Mouse (Mus musculus) hindbrain, embryonic 14.5 days (tissue): ENCODE data around the gene Pwwp2a. TPM values are rescaled to one million over a fixed set of nuclear protein-coding genes. Genes with fewer than 3 reads are reported as not detected.

Source experiments
- ATAC-seq: fragments of 200-750 bp; cut with Nextera tagmentation; 2 replicates; pipeline ENCODE4 v1.8.0; 2017; ENCODE audit warnings: moderate number of reproducible peaks, mild to moderate bottlenecking, moderate TSS enrichment, moderate library complexity; ENCODE audit not compliant: low FRiP score
- DNase-seq: peaks from one replicate; pipeline ENCODE4 v3.0.0-alpha.2; 2015; ENCODE audit warnings: low spot score
- H3K27ac ChIP-seq: fragments of 300-500 bp; sonication (generic); 2 replicates; pipeline ENCODE4 v1.5.1; 2014; ENCODE audit warnings: mild to moderate bottlenecking, moderate library complexity
- H3K27me3 ChIP-seq: fragments of 300-500 bp; sonication (generic); 2 replicates; pipeline ENCODE4 v1.6.1; 2014; ENCODE audit warnings: mild to moderate bottlenecking, low read length, mixed read lengths; ENCODE audit not compliant: control insufficient read depth, insufficient read depth
- H3K36me3 ChIP-seq: fragments of 300-500 bp; sonication (generic); replicated peaks from 2 replicates; pipeline ENCODE4 v1.6.1; 2014; ENCODE audit not compliant: control insufficient read depth, insufficient read depth
- H3K4me1 ChIP-seq: fragments of 300-500 bp; sonication (generic); replicated peaks from 2 replicates; pipeline ENCODE4 v1.6.1; 2014; ENCODE audit warnings: antibody characterized with exemption, low read length, mixed read lengths; ENCODE audit not compliant: control insufficient read depth, insufficient read depth
- H3K4me2 ChIP-seq: fragments of 300-500 bp; sonication (generic); replicated peaks from 2 replicates; pipeline ENCODE4 v1.6.1; 2014; ENCODE audit warnings: mild to moderate bottlenecking, moderate library complexity
- H3K4me3 ChIP-seq: fragments of 300-500 bp; sonication (generic); replicated peaks from 2 replicates; pipeline ENCODE4 v1.5.1; 2014; ENCODE audit warnings: mild to moderate bottlenecking, low read length
- H3K9ac ChIP-seq: fragments of 300-500 bp; sonication (generic); 2 replicates; pipeline ENCODE4 v1.6.1; 2014
- H3K9me3 ChIP-seq: fragments of 300-500 bp; sonication (generic); 2 replicates; pipeline ENCODE4 v1.6.1; 2016; ENCODE audit warnings: low read length; ENCODE audit not compliant: control insufficient read depth
- WGBS: fragments of 180-500 bp; shearing (Covaris S2); extraction: QIAGEN DNeasy Blood & Tissue Kit; methylation state at CpG from one replicate; pipeline ENCODE4 v1.1.7; 2014; 5-methylcytosine and 5-hydroxymethylcytosine counted together
- polyA plus RNA-seq: library from polyadenylated mRNA; unstranded; fragments of >200 nt; fragmentation: Nextera tagmentation; extraction: Ambion mirVana; gene quantifications from 2 replicates; pipeline ENCODE4 v1.2.1, GENCODE M21; 2014

The Pwwp2a gene
- polyA plus RNA-seq, 1 experiment from 2014 or later: 42.1 TPM

- Histone ChIP-seq H3K4me3 (no peak overlapping the region), H3K36me3 (no peaks in the 10 kb centered on the region), H3K4me2 (no peak overlapping the region), H3K9me3 (no peaks in the 10 kb centered on the region), H3K27me3 (0 out of 2 replicates have a peak, but pooled peaks cover 8% of the 10 kb centered on the region), H3K4me1 (no peaks in the 10 kb centered on the region), H3K9ac (no peak overlapping the region), H3K27ac (no peak overlapping the region)
- DNase-seq (no peak), ATAC-seq (no peak)
- 72% methylated on average over 5 of the region's 5 CpGs for WGBS
Observed at GRCm38 (mm10) chr11:43755411-43755810, 73.6 kb downstream of the Pwwp2a start.

- no peaks in the 10 kb centered on the region for H3K9me3 ChIP-seq
- H3K27ac ChIP-seq: no peak overlapping the region
- H3K4me3 ChIP-seq: no peak overlapping the region
- no peak overlapping the region for H3K9ac ChIP-seq
- no peak for ATAC-seq
- no peaks in the 10 kb centered on the region for H3K4me1 ChIP-seq
- no peaks in the 10 kb centered on the region for H3K36me3 ChIP-seq
- DNase-seq: no peak
- H3K27me3 ChIP-seq: 0 out of 2 replicates have a peak, but pooled peaks cover 8% of the 10 kb centered on the region
- WGBS: 66% methylated on average over 2 of the region's 2 CpGs
- no peak overlapping the region for H3K4me2 ChIP-seq
Observed at GRCm38 (mm10) chr11:43758436-43758835, 76.6 kb downstream of the Pwwp2a start.

- H3K27ac ChIP-seq: no peak overlapping the region
- H3K4me3 ChIP-seq: peak overlapping the region; percentile 42
- peak overlapping the region; percentile 59 for H3K4me2 ChIP-seq
- H3K27me3 ChIP-seq: peaks cover 9% of the 10 kb centered on the region; the same call in 1 of the 2 replicates
- no peaks in the 10 kb centered on the region for H3K4me1 ChIP-seq
- H3K9ac ChIP-seq: peak overlapping the region; percentile 48; the same call in 1 of the 2 replicates
- 6% methylated on average over 37 of the region's 37 CpGs for WGBS
- peak; percentile 87 for DNase-seq
- peak; percentile 90 for ATAC-seq
- no peaks in the 10 kb centered on the region for H3K9me3 ChIP-seq
- H3K36me3 ChIP-seq: no peaks in the 10 kb centered on the region
Observed at GRCm38 (mm10) chr11:43766922-43767648, 85.3 kb downstream of the Pwwp2a start.

GRCm38 (mm10) chr11:43767749-43768148 is 86.0 kb downstream of the Pwwp2a start:
- H3K4me3 ChIP-seq: no peak overlapping the region
- peak overlapping the region; percentile 59; the same call in 1 of the 2 replicates for H3K4me2 ChIP-seq
- no peak overlapping the region for H3K27ac ChIP-seq
- 75% methylated on average over 11 of the region's 11 CpGs for WGBS
- no peaks in the 10 kb centered on the region for H3K9me3 ChIP-seq
- H3K9ac ChIP-seq: no peak overlapping the region
- H3K27me3 ChIP-seq: peaks cover 9% of the 10 kb centered on the region; the same call in 1 of the 2 replicates
- no peaks in the 10 kb centered on the region for H3K36me3 ChIP-seq
- no peak for DNase-seq
- ATAC-seq: no peak
- no peaks in the 10 kb centered on the region for H3K4me1 ChIP-seq

GRCm38 (mm10) chr11:43770110-43770509 is 88.3 kb downstream of the Pwwp2a start:
- Histone ChIP-seq H3K4me3 (no peak overlapping the region), H3K27me3 (peaks cover 17% of the 10 kb centered on the region), H3K27ac (no peak overlapping the region), H3K36me3 (no peaks in the 10 kb centered on the region), H3K4me1 (no peaks in the 10 kb centered on the region), H3K9ac (no peak overlapping the region), H3K4me2 (no peak overlapping the region), H3K9me3 (no peaks in the 10 kb centered on the region)
- whole genome bisulfite sequencing: 87% methylated on average over 4 of the region's 4 CpGs
- DNase-seq (no peak), ATAC-seq (no peak)

Other genes starting within 250 kb of the Pwwp2a start
- gene Slu7, start 248.3 kb upstream of the Pwwp2a start, polyA plus RNA-seq: 55.2 and 57.0 TPM in 2 replicates
- gene C1qtnf2, start 207.7 kb upstream of the Pwwp2a start, polyA plus RNA-seq: 11.8 and 13.5 TPM in 2 replicates
- 10.9 and 11.9 TPM in 2 replicates for gene Ccnjl, start 153.2 kb upstream of the Pwwp2a start, polyA plus RNA-seq
- 2.2 and 3.3 TPM in 2 replicates for gene 4933415A04Rik, start 95.0 kb upstream of the Pwwp2a start, polyA plus RNA-seq
- not detected in 2 replicates for gene Fabp6, start 80.5 kb upstream of the Pwwp2a start, polyA plus RNA-seq
- 78.1 and 78.9 TPM in 2 replicates for gene Ttc1, start 66.0 kb downstream of the Pwwp2a start, polyA plus RNA-seq
- 6.0 and 6.2 TPM in 2 replicates for gene Adra1b, start 219.2 kb downstream of the Pwwp2a start, polyA plus RNA-seq